Mouse (Mus musculus): ENCODE results near the gene Tgfbr2. TPM values are rescaled to one million over a fixed set of nuclear protein-coding genes. Genes with fewer than 3 reads are reported as not detected.
A peak's percentile ranks its signal among the peaks of the same experiment; 100 is the strongest.

Gene Tgfbr2
- polyA plus RNA-seq (2015; fragmentation: Nextera tagmentation; extraction: Ambion mirVana): 6.5 and 8.8 TPM in 2 replicates

DNA sequence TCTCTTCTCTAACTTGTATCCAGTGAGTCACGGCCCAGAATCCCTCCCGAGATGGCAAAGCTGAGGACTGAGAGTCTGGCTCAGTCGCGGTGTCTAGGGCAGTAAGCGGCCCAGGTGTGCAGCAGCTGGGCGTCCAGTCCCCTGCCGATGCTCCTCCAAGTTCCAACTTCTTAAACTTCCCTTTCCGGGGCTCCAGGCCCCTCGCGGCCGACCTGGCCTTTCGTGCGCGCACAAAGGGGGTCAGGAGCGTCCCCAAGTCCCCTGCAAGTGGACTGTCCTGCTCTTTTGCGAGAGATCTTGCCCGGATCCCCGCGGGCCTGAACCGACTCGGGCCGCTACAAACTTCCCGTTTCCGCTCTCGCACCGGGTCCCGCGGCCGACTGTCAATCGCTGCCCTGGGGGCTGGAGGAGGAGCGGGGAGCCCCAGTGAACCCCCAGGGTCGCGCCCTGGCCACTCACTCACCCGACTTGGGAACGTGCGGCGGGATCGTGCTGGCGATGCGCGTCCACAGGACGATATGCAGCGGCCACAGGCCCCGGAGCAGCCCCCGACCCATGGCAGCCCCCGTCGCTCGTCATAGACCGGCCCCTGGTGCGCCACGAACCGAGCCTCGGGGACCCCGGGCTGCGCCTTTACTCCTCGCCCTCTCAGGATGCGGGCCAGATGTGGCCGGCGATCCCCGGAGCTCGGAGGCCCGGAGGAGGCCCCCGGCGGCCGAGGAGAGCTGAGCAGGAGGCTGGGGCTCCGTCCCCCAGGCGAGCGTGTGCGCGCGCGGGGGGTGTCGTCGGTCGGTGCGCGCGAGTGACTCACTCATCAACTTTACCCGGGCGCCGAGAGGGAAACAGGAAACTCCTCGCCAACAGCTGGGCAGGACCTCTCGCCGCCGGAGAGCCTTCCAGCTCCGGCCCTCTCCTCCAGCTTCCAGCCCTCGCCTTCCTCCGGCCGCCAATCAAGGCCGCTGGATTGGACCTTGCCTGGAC, at the start of gene Tgfbr2:
Tgfbr2 (minus strand) TSS at position 880 of the 981 bp plus-strand sequence.
- no peak within 1 kb of the TSS for H3K27ac ChIP-seq (ENCODE audit: low read length)
- peak; percentile 63 for ATAC-seq
- H3K4me3 ChIP-seq (replicated peaks; ENCODE audit: low read length): peak within 1 kb of the TSS; percentile 57
- H3K4me1 ChIP-seq (replicated peaks; ENCODE audit: control insufficient read depth, insufficient read depth, low read length): peaks cover 10% of the 10 kb centered on the region
- H3K27me3 ChIP-seq (replicated peaks; ENCODE audit: control insufficient read depth, insufficient read depth, low read length): peaks cover 8% of the 10 kb centered on the region
- H3K9me3 ChIP-seq (ENCODE audit: control insufficient read depth, low read length): no peaks in the 10 kb centered on the region
- H3K4me2 ChIP-seq (ENCODE audit: low read length): peak within 1 kb of the TSS; percentile 88
- H3K9ac ChIP-seq (replicated peaks; ENCODE audit: low read depth, low read length): peak within 1 kb of the TSS; percentile 57
- no peaks in the 10 kb centered on the region for H3K36me3 ChIP-seq (ENCODE audit: control insufficient read depth, insufficient read depth)
- under 1% methylated on average over 84 of the region's 90 CpGs for WGBS

DNA sequence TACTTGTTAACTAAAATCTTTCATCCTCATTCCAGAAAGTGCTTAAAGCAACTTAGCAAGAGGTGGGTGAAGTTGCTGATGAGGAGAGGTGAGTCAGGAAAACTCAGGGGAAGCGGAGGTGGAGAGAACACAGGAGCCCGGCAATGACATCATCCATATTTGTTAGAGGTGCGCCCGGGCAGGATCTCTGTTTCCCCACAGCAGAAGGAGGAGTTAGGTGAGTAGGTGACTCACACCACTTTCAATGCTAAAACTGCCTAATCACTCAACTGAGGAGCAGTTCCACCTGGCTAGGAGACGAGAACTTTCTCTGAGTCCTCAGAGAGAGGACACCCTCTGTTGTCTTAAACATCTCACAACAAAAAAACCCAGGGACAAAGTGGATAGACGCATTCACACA, 48.2 kb upstream of the Tgfbr2 start:
- Histone ChIP-seq H3K27ac (ENCODE audit: low read length) (no peak overlapping the region), H3K4me1 (replicated peaks; ENCODE audit: control insufficient read depth, insufficient read depth, low read length) (peaks cover 5% of the 10 kb centered on the region), H3K9me3 (ENCODE audit: control insufficient read depth, low read length) (no peaks in the 10 kb centered on the region), H3K36me3 (ENCODE audit: control insufficient read depth, insufficient read depth) (no peaks in the 10 kb centered on the region), H3K4me2 (ENCODE audit: low read length) (no peak overlapping the region), H3K27me3 (replicated peaks; ENCODE audit: control insufficient read depth, insufficient read depth, low read length) (no peaks in the 10 kb centered on the region), H3K4me3 (replicated peaks; ENCODE audit: low read length) (no peak overlapping the region), H3K9ac (replicated peaks; ENCODE audit: low read depth, low read length) (no peak overlapping the region)
- ATAC-seq: no peak
- WGBS: 76% methylated on average over 6 of the region's 6 CpGs

DNA sequence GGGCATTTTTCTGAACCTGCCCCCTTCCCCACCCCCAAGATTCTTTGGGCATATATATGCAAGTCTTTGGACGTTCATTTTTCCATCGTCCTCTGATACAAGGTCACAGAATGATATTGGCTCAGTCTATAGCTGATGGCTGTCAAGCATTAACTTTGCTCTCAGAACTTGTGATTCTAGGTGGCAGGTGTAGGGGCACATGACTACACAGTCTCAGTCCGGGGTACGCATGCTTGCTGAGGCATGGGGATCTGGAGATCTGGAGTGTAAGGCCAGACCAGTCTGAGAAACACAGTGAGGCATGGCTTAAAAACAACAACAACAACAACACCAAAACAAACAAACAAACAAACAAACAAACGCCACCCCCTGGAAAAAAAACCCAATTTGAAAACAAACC, 47.5 kb upstream of the Tgfbr2 start:
- Histone ChIP-seq H3K36me3 (ENCODE audit: control insufficient read depth, insufficient read depth) (no peaks in the 10 kb centered on the region), H3K9ac (replicated peaks; ENCODE audit: low read depth, low read length) (no peak overlapping the region), H3K4me3 (replicated peaks; ENCODE audit: low read length) (no peak overlapping the region), H3K9me3 (ENCODE audit: control insufficient read depth, low read length) (no peaks in the 10 kb centered on the region), H3K4me1 (replicated peaks; ENCODE audit: control insufficient read depth, insufficient read depth, low read length) (peaks cover 5% of the 10 kb centered on the region), H3K27me3 (replicated peaks; ENCODE audit: control insufficient read depth, insufficient read depth, low read length) (no peaks in the 10 kb centered on the region), H3K4me2 (ENCODE audit: low read length) (no peak overlapping the region), H3K27ac (ENCODE audit: low read length) (no peak overlapping the region)
- 91% methylated on average over 5 of the region's 5 CpGs for WGBS
- no peak for ATAC-seq

DNA sequence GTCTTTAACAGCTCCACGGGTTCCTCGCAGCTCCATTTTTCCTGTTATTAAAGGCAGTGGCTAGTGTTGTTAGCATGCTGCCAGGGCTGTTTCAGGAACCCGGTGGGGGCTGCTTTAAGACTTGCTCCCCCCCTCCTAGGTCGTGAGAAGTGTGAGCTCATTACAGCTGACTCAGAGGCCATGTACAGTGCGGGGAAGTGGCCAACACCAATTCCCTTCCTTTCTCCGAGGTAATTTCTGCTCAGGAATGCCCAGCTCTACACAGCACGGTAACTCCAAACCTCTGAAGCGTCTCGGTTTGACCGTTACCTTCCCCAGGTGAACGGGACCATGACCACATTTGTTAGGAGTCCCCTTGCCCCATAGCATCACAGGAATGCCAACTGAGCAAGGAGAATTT, 46.8 kb upstream of the Tgfbr2 start:
- Histone ChIP-seq H3K27me3 (replicated peaks; ENCODE audit: control insufficient read depth, insufficient read depth, low read length) (no peaks in the 10 kb centered on the region), H3K4me1 (replicated peaks; ENCODE audit: control insufficient read depth, insufficient read depth, low read length) (peaks cover 5% of the 10 kb centered on the region), H3K9me3 (ENCODE audit: control insufficient read depth, low read length) (no peaks in the 10 kb centered on the region), H3K27ac (ENCODE audit: low read length) (no peak overlapping the region), H3K4me2 (ENCODE audit: low read length) (no peak overlapping the region), H3K4me3 (replicated peaks; ENCODE audit: low read length) (no peak overlapping the region), H3K36me3 (ENCODE audit: control insufficient read depth, insufficient read depth) (no peaks in the 10 kb centered on the region), H3K9ac (replicated peaks; ENCODE audit: low read depth, low read length) (no peak overlapping the region)
- 73% methylated on average over 11 of the region's 11 CpGs for WGBS
- no peak for ATAC-seq

DNA sequence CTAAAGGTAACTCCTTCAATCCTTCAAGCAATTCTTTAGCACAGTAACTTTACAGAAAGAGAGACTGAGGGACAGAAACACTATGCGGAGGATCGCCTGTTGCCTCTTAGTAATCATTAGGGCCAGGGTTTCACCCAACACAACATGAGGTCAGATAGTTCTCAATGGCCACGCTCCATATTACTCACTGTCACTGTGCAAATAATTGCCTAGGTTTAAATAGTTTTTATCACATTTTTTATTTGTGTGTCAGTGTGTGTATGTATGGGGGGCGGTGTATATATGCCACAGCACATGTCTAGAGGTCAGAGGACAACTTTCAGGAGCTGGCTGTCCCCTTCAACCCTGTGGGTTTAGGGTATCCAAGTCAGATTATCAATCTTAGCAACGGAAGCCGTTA, 46.4 kb upstream of the Tgfbr2 start:
- no peak overlapping the region for H3K4me3 ChIP-seq (replicated peaks; ENCODE audit: low read length)
- WGBS: 93% methylated on average over 6 of the region's 6 CpGs
- no peak for ATAC-seq
- no peak overlapping the region for H3K4me2 ChIP-seq (ENCODE audit: low read length)
- H3K27me3 ChIP-seq (replicated peaks; ENCODE audit: control insufficient read depth, insufficient read depth, low read length): no peaks in the 10 kb centered on the region
- no peak overlapping the region for H3K27ac ChIP-seq (ENCODE audit: low read length)
- no peak overlapping the region for H3K9ac ChIP-seq (replicated peaks; ENCODE audit: low read depth, low read length)
- H3K4me1 ChIP-seq (replicated peaks; ENCODE audit: control insufficient read depth, insufficient read depth, low read length): peaks cover 5% of the 10 kb centered on the region
- no peaks in the 10 kb centered on the region for H3K36me3 ChIP-seq (ENCODE audit: control insufficient read depth, insufficient read depth)
- no peaks in the 10 kb centered on the region for H3K9me3 ChIP-seq (ENCODE audit: control insufficient read depth, low read length)

DNA sequence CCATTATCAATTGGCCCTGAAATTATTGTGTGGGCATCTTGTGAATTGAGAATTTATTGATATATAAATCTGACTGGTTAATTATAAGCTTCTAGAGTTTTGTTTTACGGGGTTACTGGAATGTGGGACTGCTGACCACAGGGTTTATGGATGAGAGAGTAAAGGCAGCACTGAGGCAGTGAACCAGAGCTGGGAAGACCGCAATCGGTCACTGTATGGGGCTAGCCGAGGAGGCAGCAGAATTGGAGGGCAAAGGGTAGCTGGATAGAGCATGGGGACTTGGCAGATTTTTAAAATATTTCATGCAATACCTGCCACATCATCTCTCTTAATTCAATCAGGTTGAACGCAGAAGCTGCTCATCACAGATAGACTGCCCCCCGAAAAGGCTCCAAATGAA, 45.5 kb upstream of the Tgfbr2 start:
- no peak overlapping the region for H3K27ac ChIP-seq (ENCODE audit: low read length)
- H3K4me1 ChIP-seq (replicated peaks; ENCODE audit: control insufficient read depth, insufficient read depth, low read length): peaks cover 5% of the 10 kb centered on the region
- no peaks in the 10 kb centered on the region for H3K27me3 ChIP-seq (replicated peaks; ENCODE audit: control insufficient read depth, insufficient read depth, low read length)
- no peaks in the 10 kb centered on the region for H3K36me3 ChIP-seq (ENCODE audit: control insufficient read depth, insufficient read depth)
- WGBS: 94% methylated on average over 6 of the region's 6 CpGs
- no peak for ATAC-seq
- H3K4me3 ChIP-seq (replicated peaks; ENCODE audit: low read length): no peak overlapping the region
- H3K4me2 ChIP-seq (ENCODE audit: low read length): no peak overlapping the region
- H3K9me3 ChIP-seq (ENCODE audit: control insufficient read depth, low read length): no peaks in the 10 kb centered on the region
- no peak overlapping the region for H3K9ac ChIP-seq (replicated peaks; ENCODE audit: low read depth, low read length)

DNA sequence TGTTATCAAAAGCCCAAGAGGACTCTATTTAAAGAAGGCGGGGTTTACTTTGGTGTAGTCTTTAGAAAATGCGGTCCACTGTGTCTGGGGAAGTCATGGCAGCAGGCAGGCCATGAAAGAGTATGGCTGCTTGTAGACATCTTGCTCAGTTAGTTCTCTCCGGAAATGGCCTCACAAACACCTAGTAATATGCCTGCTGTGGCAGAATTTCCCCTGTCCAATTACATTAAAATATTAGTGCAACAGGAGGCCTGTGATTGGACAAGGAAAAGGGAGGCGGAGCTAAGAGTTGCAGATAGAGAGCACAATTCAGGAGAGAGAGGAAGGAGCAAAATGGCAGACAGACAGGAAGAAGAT, 45.0 kb upstream of the Tgfbr2 start:
- Histone ChIP-seq H3K9me3 (ENCODE audit: control insufficient read depth, low read length) (no peaks in the 10 kb centered on the region), H3K4me1 (replicated peaks; ENCODE audit: control insufficient read depth, insufficient read depth, low read length) (peaks cover 5% of the 10 kb centered on the region), H3K27me3 (replicated peaks; ENCODE audit: control insufficient read depth, insufficient read depth, low read length) (no peaks in the 10 kb centered on the region), H3K9ac (replicated peaks; ENCODE audit: low read depth, low read length) (no peak overlapping the region), H3K4me3 (replicated peaks; ENCODE audit: low read length) (no peak overlapping the region), H3K27ac (ENCODE audit: low read length) (no peak overlapping the region), H3K4me2 (ENCODE audit: low read length) (no peak overlapping the region), H3K36me3 (ENCODE audit: control insufficient read depth, insufficient read depth) (no peaks in the 10 kb centered on the region)
- WGBS: 87% methylated on average over 4 of the region's 4 CpGs
- ATAC-seq: no peak

DNA sequence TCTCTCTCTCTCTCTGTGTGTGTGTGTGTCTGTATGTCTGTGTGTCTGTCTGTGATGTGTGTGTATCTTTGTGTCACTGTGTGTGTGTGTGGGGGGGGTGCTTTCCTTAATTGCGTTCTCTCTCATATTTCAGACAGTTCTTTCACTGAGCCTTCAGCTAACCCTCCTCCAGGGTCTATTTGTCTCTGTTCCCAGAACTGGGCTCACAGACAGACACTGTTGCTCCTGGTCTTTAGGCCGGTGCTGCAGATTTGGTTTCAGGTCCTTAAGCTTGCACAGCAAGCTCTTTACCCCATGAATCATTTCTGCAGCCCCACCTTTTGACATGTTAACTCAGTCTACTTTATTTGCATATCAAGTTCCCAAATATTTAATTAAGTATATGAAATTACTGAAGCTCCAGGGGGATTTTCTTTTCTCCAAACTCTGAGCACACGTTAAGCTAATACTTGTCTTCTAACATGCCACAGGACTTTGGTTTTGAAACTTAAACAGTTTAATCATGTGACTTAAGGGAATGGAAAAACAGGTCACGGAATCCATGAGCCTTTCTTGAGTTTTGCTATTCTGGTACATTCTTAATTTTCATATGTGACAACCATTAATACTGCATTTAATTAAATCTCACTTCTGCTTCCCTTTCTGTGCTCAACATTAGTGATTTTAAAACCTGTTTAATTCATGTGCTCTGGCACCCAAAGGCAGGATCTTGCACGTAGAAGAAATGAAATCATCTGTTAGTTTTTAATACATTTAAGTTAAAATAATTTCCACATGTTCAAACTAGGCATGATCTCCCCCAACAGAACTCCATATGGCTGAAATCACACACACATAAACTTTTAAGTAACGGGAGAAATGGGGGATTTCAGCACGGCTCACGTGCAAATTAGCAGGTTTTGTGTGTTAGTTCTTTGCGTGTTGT, 44.3 kb upstream of the Tgfbr2 start:
- Histone ChIP-seq H3K27me3 (replicated peaks; ENCODE audit: control insufficient read depth, insufficient read depth, low read length) (no peaks in the 10 kb centered on the region), H3K9ac (replicated peaks; ENCODE audit: low read depth, low read length) (no peak overlapping the region), H3K27ac (ENCODE audit: low read length) (peak overlapping the region; percentile 34), H3K4me2 (ENCODE audit: low read length) (no peak overlapping the region), H3K9me3 (ENCODE audit: control insufficient read depth, low read length) (no peaks in the 10 kb centered on the region), H3K4me3 (replicated peaks; ENCODE audit: low read length) (no peak overlapping the region), H3K4me1 (replicated peaks; ENCODE audit: control insufficient read depth, insufficient read depth, low read length) (peaks cover 5% of the 10 kb centered on the region), H3K36me3 (ENCODE audit: control insufficient read depth, insufficient read depth) (no peaks in the 10 kb centered on the region)
- 62% methylated on average over 9 of the region's 9 CpGs for WGBS
- no peak for ATAC-seq

DNA sequence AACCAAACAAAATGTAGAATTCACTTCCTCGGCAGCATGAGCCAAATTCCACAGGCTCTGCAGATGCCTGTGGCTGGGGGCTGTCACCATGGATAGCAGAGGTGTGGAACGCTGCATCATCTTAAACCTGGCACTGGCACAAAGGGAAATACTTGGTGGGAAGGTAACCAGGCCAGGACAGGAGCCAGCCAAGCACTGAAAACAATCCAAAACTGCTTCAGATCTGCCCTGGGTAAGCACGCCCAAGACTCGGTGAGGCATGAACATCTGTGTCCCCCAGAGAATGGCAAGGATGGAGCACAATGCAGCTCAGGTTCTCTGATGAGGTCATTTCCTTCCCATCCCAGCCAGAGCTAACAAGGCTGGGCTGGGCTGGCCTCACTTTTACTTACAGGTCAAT, 43.6 kb upstream of the Tgfbr2 start:
- no peak overlapping the region for H3K4me2 ChIP-seq (ENCODE audit: low read length)
- 38% methylated on average over 4 of the region's 4 CpGs for WGBS
- H3K27ac ChIP-seq (ENCODE audit: low read length): no peak overlapping the region; the same call in 1 of the 2 replicates
- no peak overlapping the region for H3K9ac ChIP-seq (replicated peaks; ENCODE audit: low read depth, low read length)
- H3K4me3 ChIP-seq (replicated peaks; ENCODE audit: low read length): no peak overlapping the region
- ATAC-seq: peak; percentile 43; the same call in 1 of the 2 replicates
- H3K4me1 ChIP-seq (replicated peaks; ENCODE audit: control insufficient read depth, insufficient read depth, low read length): peaks cover 5% of the 10 kb centered on the region
- no peaks in the 10 kb centered on the region for H3K27me3 ChIP-seq (replicated peaks; ENCODE audit: control insufficient read depth, insufficient read depth, low read length)
- no peaks in the 10 kb centered on the region for H3K9me3 ChIP-seq (ENCODE audit: control insufficient read depth, low read length)
- H3K36me3 ChIP-seq (ENCODE audit: control insufficient read depth, insufficient read depth): no peaks in the 10 kb centered on the region

All from forebrain, embryonic 16.5 days (tissue).